Mouse (Mus musculus) stomach, postnatal 0 days (tissue): ENCODE measurements at regions not wholly inside any gene's neighbourhood (a gene's known extent, or its start where the extent isn't known, plus 50 kb on each side); places are given as distances from the start of the nearest gene placed in this dataset.
A peak's percentile ranks its signal among the peaks of the same experiment; 100 is the strongest.

Experiments
- ATAC-seq: fragments of 200-750 bp; cut with Nextera tagmentation; 2 replicates; pipeline ENCODE4 v1.8.0; 2017; ENCODE audit not compliant: low FRiP score, low TSS enrichment
- DNase-seq: peaks from one replicate; pipeline ENCODE4 v3.0.0-alpha.2; 2016; ENCODE audit warnings: low spot score
- H3K27ac ChIP-seq: fragments of 300-500 bp; sonication (generic); replicated peaks from 2 replicates; pipeline ENCODE4 v1.5.1; 2014; ENCODE audit warnings: mild to moderate bottlenecking, control low read depth
- H3K27me3 ChIP-seq: fragments of 300-500 bp; sonication (generic); 2 replicates; pipeline ENCODE4 v1.6.1; 2014; ENCODE audit warnings: low read length; ENCODE audit not compliant: control insufficient read depth, insufficient read depth
- H3K36me3 ChIP-seq: fragments of 300-500 bp; sonication (generic); 2 replicates; pipeline ENCODE4 v1.6.1; 2014; ENCODE audit warnings: low read length, mixed read lengths; ENCODE audit not compliant: control insufficient read depth, insufficient read depth
- H3K4me1 ChIP-seq: fragments of 300-500 bp; sonication (generic); replicated peaks from 2 replicates; pipeline ENCODE4 v1.6.1; 2014; ENCODE audit warnings: antibody characterized with exemption; ENCODE audit not compliant: control insufficient read depth, insufficient read depth
- H3K4me2 ChIP-seq: fragments of 300-500 bp; sonication (generic); replicated peaks from 2 replicates; pipeline ENCODE4 v1.6.1; 2014; ENCODE audit warnings: low read depth, mild to moderate bottlenecking, control low read depth, moderate library complexity
- H3K4me3 ChIP-seq: fragments of 300-500 bp; sonication (generic); 2 replicates; pipeline ENCODE4 v1.5.1; 2014; ENCODE audit warnings: low read depth, low read length, control low read depth
- H3K9ac ChIP-seq: fragments of 300-500 bp; sonication (generic); 2 replicates; pipeline ENCODE4 v1.6.1; 2014; ENCODE audit warnings: mild to moderate bottlenecking, low read length, control low read depth, mixed read lengths
- H3K9me3 ChIP-seq: fragments of 300-500 bp; sonication (generic); 2 replicates; pipeline ENCODE4 v1.6.1; 2016; ENCODE audit warnings: low read length; ENCODE audit not compliant: control insufficient read depth
- CTCF ChIP-seq: IDR thresholded peaks from 2 replicates; pipeline ENCODE4 v1.5.1; 2016; ENCODE audit warnings: antibody characterized with exemption, low read depth, mild to moderate bottlenecking, moderate library complexity
- EP300 ChIP-seq: optimal IDR thresholded peaks from 2 replicates; pipeline ENCODE3; 2016; ENCODE audit warnings: antibody characterized with exemption
- WGBS: fragments of 180-500 bp; shearing (Covaris S2); extraction: QIAGEN DNeasy Blood & Tissue Kit; methylation state at CpG from one replicate; pipeline ENCODE4 v1.1.7; 2014; 5-methylcytosine and 5-hydroxymethylcytosine counted together

GRCm38 (mm10) chr6:99999711-100000365 lies 273.6 kb upstream of the Prok2 start:
- no peaks in the 10 kb centered on the region for H3K36me3 ChIP-seq
- no peak overlapping the region for H3K27ac ChIP-seq
- DNase-seq = no peak
- ATAC-seq = no peak
- no peaks in the 10 kb centered on the region for H3K4me1 ChIP-seq
- TF ChIP-seq CTCF (no peak), EP300 (no peak)
- no peak overlapping the region for H3K4me3 ChIP-seq
- H3K9me3 ChIP-seq = no peaks in the 10 kb centered on the region
- no peaks in the 10 kb centered on the region for H3K27me3 ChIP-seq
- no peak overlapping the region for H3K4me2 ChIP-seq
- H3K9ac ChIP-seq = no peak overlapping the region
- 67% methylated on average over 13 of the region's 13 CpGs for WGBS

GRCm38 (mm10) chr6:99995970-99996956 lies 270.1 kb upstream of the Prok2 start:
- Histone ChIP-seq H3K4me2 (no peak overlapping the region), H3K4me3 (no peak overlapping the region), H3K9me3 (no peaks in the 10 kb centered on the region), H3K27ac (no peak overlapping the region), H3K36me3 (no peaks in the 10 kb centered on the region), H3K9ac (no peak overlapping the region), H3K4me1 (peaks cover 8% of the 10 kb centered on the region), H3K27me3 (no peaks in the 10 kb centered on the region)
- ATAC-seq (peak; percentile 76), DNase-seq (peak; percentile 73)
- TF ChIP-seq CTCF (no peak), EP300 (no peak)
- WGBS = 37% methylated on average over 15 of the region's 15 CpGs

DNA sequence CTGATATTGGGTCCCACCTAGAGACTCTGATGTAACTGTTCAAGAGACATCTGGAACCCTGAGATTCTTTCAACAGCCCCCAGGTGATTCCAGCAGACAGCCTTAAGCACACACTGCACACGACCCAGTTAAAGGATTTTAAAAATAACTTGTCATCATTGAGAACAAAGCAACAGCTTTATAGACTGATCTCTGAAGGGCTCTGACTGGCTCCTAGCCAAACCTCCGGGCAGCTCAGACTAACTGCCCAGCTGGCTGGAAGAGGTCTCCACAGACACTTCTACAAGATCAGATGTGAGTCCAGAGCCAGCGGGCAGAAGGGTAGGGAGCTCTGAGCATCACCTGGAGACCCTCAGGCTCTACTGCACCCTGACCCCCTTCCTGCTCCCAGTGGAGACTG lies 267.8 kb upstream of the Prok2 start:
- H3K27ac ChIP-seq = no peak overlapping the region
- ATAC-seq = no peak
- TF ChIP-seq CTCF (no peak), EP300 (no peak)
- no peak overlapping the region for H3K9ac ChIP-seq
- DNase-seq = no peak
- no peaks in the 10 kb centered on the region for H3K36me3 ChIP-seq
- peaks cover 11% of the 10 kb centered on the region for H3K4me1 ChIP-seq
- H3K4me3 ChIP-seq = no peak overlapping the region
- no peak overlapping the region for H3K4me2 ChIP-seq
- no peaks in the 10 kb centered on the region for H3K27me3 ChIP-seq
- WGBS = 30% methylated on average over 3 of the region's 3 CpGs
- H3K9me3 ChIP-seq = no peaks in the 10 kb centered on the region

DNA sequence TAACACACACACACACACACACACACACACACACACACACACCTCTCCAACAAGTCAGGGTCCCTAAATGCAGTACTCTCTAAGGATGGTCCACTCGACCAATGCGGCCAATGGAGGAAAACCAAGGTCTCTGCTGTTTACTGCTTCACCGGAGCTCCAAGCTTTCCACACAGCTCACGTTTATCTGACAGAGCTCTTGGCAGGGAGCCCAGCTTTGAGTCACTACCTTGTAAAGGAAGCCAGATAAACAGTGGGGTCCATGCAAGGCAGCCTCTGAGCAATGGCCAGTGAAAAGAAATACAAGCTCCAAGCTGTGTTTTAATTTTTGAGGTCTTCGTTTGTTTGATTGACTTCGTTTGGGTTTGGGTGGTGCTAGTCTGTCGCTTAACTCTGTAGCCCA lies 264.9 kb upstream of the Prok2 start:
- H3K36me3 ChIP-seq = no peaks in the 10 kb centered on the region
- TF ChIP-seq CTCF (no peak), EP300 (no peak)
- no peaks in the 10 kb centered on the region for H3K9me3 ChIP-seq
- WGBS = 8% methylated on average over 7 of the region's 7 CpGs
- no peak overlapping the region for H3K4me3 ChIP-seq
- H3K4me2 ChIP-seq = no peak overlapping the region
- peak; percentile 96 for DNase-seq
- peak; percentile 94 for ATAC-seq
- H3K27me3 ChIP-seq = no peaks in the 10 kb centered on the region
- H3K4me1 ChIP-seq = peaks cover 11% of the 10 kb centered on the region
- H3K9ac ChIP-seq = no peak overlapping the region
- H3K27ac ChIP-seq = peak overlapping the region; percentile 42

GRCm38 (mm10) chr6:99990604-99991003 lies 264.4 kb upstream of the Prok2 start:
- no peak overlapping the region for H3K4me3 ChIP-seq
- H3K9ac ChIP-seq = no peak overlapping the region
- DNase-seq = no peak
- H3K36me3 ChIP-seq = no peaks in the 10 kb centered on the region
- H3K27me3 ChIP-seq = no peaks in the 10 kb centered on the region
- TF ChIP-seq CTCF (no peak), EP300 (no peak)
- ATAC-seq = peak; percentile 17; the same call in 1 of the 2 replicates
- 0 out of 2 replicates have a peak overlapping the region, but pooled peaks have one; percentile 24 for H3K27ac ChIP-seq
- H3K9me3 ChIP-seq = no peaks in the 10 kb centered on the region
- 61% methylated on average over 6 of the region's 6 CpGs for WGBS
- H3K4me1 ChIP-seq = peaks cover 11% of the 10 kb centered on the region
- H3K4me2 ChIP-seq = no peak overlapping the region
